Mouse (Mus musculus) embryonic facial prominence, embryonic 11.5 days (tissue): ENCODE results near the gene Pik3c2a. TPM values are rescaled to one million over a fixed set of nuclear protein-coding genes. Genes with fewer than 3 reads are reported as not detected.

Source experiments
- ATAC-seq: fragments of 200-750 bp; cut with Nextera tagmentation; replicated peaks from 2 replicates; pipeline ENCODE4 v1.8.0; 2017; ENCODE audit warnings: low read depth; ENCODE audit not compliant: insufficient number of reproducible peaks, low FRiP score, low TSS enrichment
- DNase-seq: peaks from one replicate; pipeline ENCODE4 v3.0.0-alpha.2; 2015; ENCODE audit warnings: low spot score
- H3K27ac ChIP-seq: fragments of 300-500 bp; sonication (generic); replicated peaks from 2 replicates; pipeline ENCODE4 v1.5.1; 2014; ENCODE audit warnings: mild to moderate bottlenecking, low read depth, low read length, control low read depth
- H3K27me3 ChIP-seq: fragments of 300-500 bp; sonication (generic); 2 replicates; pipeline ENCODE4 v1.6.1; 2014; ENCODE audit warnings: mild to moderate bottlenecking, low read length, moderate library complexity, mixed read lengths; ENCODE audit not compliant: control insufficient read depth, insufficient read depth
- H3K36me3 ChIP-seq: fragments of 300-500 bp; sonication (generic); replicated peaks from 2 replicates; pipeline ENCODE4 v1.6.1; 2014; ENCODE audit warnings: low read depth, mild to moderate bottlenecking, low read length, moderate library complexity, mixed read lengths; ENCODE audit not compliant: control insufficient read depth, insufficient read depth
- H3K4me1 ChIP-seq: fragments of 300-500 bp; sonication (generic); 2 replicates; pipeline ENCODE4 v1.6.1; 2014; ENCODE audit warnings: low read length, mixed read lengths; ENCODE audit not compliant: control insufficient read depth, insufficient read depth
- H3K4me2 ChIP-seq: fragments of 300-500 bp; sonication (generic); 2 replicates; pipeline ENCODE4 v1.6.1; 2014; ENCODE audit warnings: low read depth, mild to moderate bottlenecking, control low read depth, low read length, moderate library complexity
- H3K4me3 ChIP-seq: fragments of 300-500 bp; sonication (generic); 2 replicates; pipeline ENCODE4 v1.5.1; 2014; ENCODE audit warnings: low read depth, low read length, control low read depth
- H3K9ac ChIP-seq: fragments of 300-500 bp; sonication (generic); replicated peaks from 2 replicates; pipeline ENCODE4 v1.6.1; 2014; ENCODE audit warnings: mild to moderate bottlenecking, control low read depth, low read length
- H3K9me3 ChIP-seq: fragments of 300-500 bp; sonication (generic); replicated peaks from 2 replicates; pipeline ENCODE4 v1.6.1; 2016; ENCODE audit warnings: mild to moderate bottlenecking, low read length, inconsistent platforms, mixed read lengths; ENCODE audit not compliant: control insufficient read depth
- WGBS: fragments of 180-500 bp; shearing (Covaris S2); extraction: QIAGEN DNeasy Blood & Tissue Kit; methylation state at CpG from one replicate; pipeline ENCODE4 v1.1.7; 2014; 5-methylcytosine and 5-hydroxymethylcytosine counted together
- polyA plus RNA-seq: library from polyadenylated mRNA; unstranded; fragments of >200 nt; fragmentation: Nextera tagmentation; extraction: Ambion mirVana; gene quantifications from 2 replicates; pipeline ENCODE4 v1.2.1, GENCODE M21; 2014

Gene Pik3c2a
- polyA plus RNA-seq, 1 experiment from 2014 or later, result 28.6 TPM

DNA sequence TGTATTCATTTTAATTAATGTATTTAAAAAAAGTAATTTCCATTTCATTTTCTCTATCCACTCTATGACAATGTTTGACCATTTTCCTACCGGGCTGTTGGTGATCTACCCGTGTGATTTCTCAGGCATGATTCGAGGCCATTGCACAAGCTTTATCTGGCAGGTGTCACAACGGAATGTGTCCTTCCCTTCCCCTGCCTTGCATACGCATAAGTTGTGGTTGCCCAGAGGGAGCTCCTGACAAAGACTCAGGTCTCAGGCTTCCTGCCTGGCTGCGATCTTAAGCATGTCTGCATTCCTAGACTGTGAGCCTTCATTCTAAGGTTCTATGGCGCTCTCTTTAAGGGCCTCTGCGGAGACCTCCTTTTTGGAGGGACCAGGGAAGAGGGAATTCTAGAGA lies 18.9 kb upstream of the Pik3c2a start:
- no peak overlapping the region for H3K9ac ChIP-seq
- no peak overlapping the region for H3K4me3 ChIP-seq
- no peaks in the 10 kb centered on the region for H3K36me3 ChIP-seq
- DNase-seq (peak; percentile 15), ATAC-seq (no peak)
- no peak overlapping the region for H3K27ac ChIP-seq
- no peaks in the 10 kb centered on the region for H3K9me3 ChIP-seq
- WGBS, result 57% methylated on average over 8 of the region's 8 CpGs
- no peak overlapping the region for H3K4me2 ChIP-seq
- H3K27me3 ChIP-seq, result no peaks in the 10 kb centered on the region
- H3K4me1 ChIP-seq, result no peaks in the 10 kb centered on the region

DNA sequence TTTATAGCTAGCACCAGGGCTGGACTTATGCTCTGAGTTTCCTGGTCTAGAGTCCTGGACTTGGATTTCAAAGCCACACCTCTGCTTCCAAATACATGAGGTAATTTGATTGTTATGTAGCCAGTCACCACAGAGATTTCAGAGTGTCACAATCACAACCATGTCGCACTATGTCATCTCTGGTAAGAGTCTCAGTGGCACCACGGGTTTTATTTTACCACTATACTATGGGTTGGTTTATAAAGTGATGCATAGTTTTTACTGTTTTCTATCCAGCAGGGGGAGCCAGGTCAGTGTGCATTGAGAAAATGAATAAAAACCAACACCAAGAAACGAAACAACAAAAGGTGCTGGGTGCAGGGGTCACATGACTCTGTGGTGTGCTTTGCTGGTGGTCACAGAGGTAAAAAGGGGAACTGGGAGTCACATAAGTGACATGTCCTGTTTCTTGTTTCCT lies 15.8 kb upstream of the Pik3c2a start:
- ATAC-seq (no peak), DNase-seq (peak; percentile 56)
- Histone ChIP-seq H3K4me1 (no peaks in the 10 kb centered on the region), H3K27ac (no peak overlapping the region), H3K9ac (no peak overlapping the region), H3K36me3 (no peaks in the 10 kb centered on the region), H3K4me3 (no peak overlapping the region), H3K4me2 (no peak overlapping the region), H3K27me3 (no peaks in the 10 kb centered on the region), H3K9me3 (no peaks in the 10 kb centered on the region)
- 39% methylated on average over 3 of the region's 3 CpGs for WGBS

DNA sequence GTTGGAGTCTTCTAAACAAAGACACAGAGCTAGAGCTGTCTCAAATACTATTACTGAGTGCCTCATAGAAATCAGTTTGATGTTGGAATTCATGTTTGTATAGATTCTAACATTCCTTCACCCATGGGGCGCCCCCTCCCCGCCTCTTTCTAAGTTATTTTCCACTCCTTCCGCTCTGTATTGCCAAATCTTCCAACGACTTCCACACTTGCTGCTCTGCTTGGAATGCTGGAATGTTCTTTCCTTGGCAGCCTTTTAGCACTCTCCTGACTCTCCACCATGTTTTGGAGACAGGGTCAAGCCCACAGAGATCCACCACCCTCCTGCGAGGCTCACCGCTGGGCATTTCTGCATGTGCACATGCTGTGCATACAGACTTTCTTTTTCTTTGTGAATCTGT lies 14.1 kb upstream of the Pik3c2a start:
- 81% methylated on average over 6 of the region's 6 CpGs for WGBS
- no peaks in the 10 kb centered on the region for H3K27me3 ChIP-seq
- no peaks in the 10 kb centered on the region for H3K9me3 ChIP-seq
- H3K4me3 ChIP-seq, result no peak overlapping the region
- no peak overlapping the region for H3K4me2 ChIP-seq
- ATAC-seq (no peak), DNase-seq (no peak)
- no peak overlapping the region for H3K9ac ChIP-seq
- H3K36me3 ChIP-seq, result no peaks in the 10 kb centered on the region
- no peaks in the 10 kb centered on the region for H3K4me1 ChIP-seq
- no peak overlapping the region for H3K27ac ChIP-seq

DNA sequence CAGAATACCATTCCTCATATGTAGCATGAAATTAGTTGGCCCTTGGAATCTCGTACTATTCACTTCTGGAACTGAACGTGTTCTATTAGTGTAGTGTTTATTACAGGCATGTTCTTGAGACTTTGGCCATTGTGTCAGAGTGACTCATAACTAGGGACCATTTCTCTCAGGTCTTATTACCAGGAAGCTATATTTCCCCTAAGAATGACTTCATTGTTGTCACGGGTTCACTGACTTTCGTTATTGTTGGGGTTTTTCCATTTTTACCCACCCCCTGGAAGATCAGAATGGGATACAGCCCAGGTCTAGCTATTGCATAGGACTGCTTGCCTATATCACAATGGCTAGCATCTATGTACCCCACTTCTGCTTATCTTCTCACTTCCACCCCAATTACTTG lies 13.7 kb upstream of the Pik3c2a start:
- Histone ChIP-seq H3K36me3 (no peaks in the 10 kb centered on the region), H3K27ac (no peak overlapping the region), H3K4me2 (no peak overlapping the region), H3K4me3 (no peak overlapping the region), H3K4me1 (no peaks in the 10 kb centered on the region), H3K27me3 (no peaks in the 10 kb centered on the region), H3K9ac (no peak overlapping the region), H3K9me3 (no peaks in the 10 kb centered on the region)
- ATAC-seq, result no peak
- WGBS, result 76% methylated on average over 4 of the region's 4 CpGs
- no peak for DNase-seq

DNA sequence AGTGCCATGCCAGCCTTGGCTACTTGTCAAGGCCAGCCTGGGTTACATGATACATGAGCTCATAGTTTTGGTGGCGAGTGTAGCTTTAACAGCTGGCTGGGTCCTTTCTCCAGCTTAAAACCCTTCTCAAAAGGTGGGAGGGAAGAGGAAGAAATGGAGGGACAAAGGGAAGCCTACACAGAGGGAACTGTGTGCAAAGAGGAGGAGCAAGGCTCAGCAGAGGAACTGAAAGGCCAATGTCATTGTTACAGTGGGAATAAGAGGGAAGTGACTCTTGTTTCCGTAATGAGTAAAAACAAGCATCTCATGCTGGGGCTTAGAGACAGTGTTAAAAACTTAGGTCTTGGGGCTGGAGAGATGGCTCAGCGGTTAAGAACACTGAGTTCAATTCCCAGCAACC lies 3.4 kb upstream of the Pik3c2a start:
- DNase-seq (no peak), ATAC-seq (no peak)
- Histone ChIP-seq H3K9me3 (no peaks in the 10 kb centered on the region), H3K27me3 (no peaks in the 10 kb centered on the region), H3K4me3 (no peak overlapping the region), H3K4me2 (no peak overlapping the region), H3K27ac (no peak overlapping the region), H3K36me3 (no peaks in the 10 kb centered on the region), H3K4me1 (no peaks in the 10 kb centered on the region), H3K9ac (no peak overlapping the region)
- 81% methylated on average over 3 of the region's 3 CpGs for WGBS

DNA sequence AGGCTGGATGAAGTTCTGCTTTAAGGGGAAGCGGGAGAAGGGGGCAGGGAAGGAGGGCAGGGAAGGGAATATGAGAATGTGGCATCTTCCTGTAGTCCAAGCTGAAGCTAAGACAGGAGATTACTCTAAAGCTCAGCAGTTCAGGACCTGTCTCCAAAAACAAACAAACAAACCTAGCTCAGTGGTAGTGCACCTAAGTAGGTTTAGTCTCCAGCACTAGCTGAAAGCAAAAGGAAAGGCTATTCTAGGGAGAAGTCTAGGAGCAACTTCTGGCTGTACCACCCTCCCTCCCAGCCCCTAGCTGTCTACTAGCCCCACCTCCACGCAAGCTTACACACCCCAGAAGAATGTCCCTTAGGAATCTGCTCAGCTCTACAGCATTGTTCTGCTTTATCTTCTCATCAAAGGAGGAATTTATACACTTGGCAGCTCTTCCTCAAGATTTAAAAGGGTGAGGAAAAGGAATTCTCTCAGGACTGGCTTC lies 1.1 kb upstream of the Pik3c2a start:
- H3K4me2 ChIP-seq, result peak overlapping the region; percentile 89
- H3K4me3 ChIP-seq, result peak overlapping the region; percentile 92

DNA sequence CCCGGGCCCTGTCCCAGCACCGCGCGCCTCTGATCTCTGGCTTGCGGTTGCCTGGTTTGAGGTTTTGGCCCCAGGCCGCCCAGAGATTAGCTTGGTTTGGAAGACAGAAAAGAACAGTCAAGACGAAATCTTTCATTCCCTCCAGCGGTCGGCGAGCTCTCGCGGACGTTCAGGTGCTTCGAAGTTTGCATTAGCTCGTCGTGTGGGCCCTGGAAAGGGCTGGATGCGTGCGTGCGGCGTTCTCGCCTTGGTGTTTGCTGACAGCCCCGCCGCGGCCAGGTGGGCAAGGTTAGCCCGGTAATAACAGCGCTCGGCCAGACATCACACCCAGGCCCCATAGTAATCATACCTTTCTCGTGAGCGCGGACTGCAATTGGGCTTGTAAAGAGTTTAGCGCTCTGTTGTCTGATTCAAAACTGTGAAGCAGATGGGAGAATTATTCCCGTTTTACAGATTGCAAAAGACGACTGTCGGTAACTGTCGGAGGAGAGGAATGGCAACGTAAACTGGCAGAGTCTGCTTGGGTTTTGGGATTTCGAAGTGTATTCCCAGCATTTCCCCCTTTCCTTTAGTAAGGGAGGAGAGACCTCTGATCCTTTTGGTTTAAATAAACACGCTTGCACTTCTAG lies 562 bp upstream of the Pik3c2a start:
- no peaks in the 10 kb centered on the region for H3K27me3 ChIP-seq
- H3K36me3 ChIP-seq, result no peaks in the 10 kb centered on the region
- H3K4me3 ChIP-seq, result peak overlapping the region; percentile 92
- peak overlapping the region; percentile 93 for H3K9ac ChIP-seq
- ATAC-seq, result peak; percentile 49
- WGBS, result under 1% methylated on average over 38 of the region's 38 CpGs
- peak; percentile 68 for DNase-seq
- H3K9me3 ChIP-seq, result no peaks in the 10 kb centered on the region
- peak overlapping the region; percentile 89 for H3K4me2 ChIP-seq
- no peaks in the 10 kb centered on the region for H3K4me1 ChIP-seq
- peak overlapping the region; percentile 92 for H3K27ac ChIP-seq

More for the DNA sequence above, 1.1 kb upstream of the Pik3c2a start:
- Histone ChIP-seq H3K4me1 (no peaks in the 10 kb centered on the region), H3K27ac (no peak overlapping the region), H3K27me3 (no peaks in the 10 kb centered on the region), H3K9me3 (no peaks in the 10 kb centered on the region), H3K9ac (peak overlapping the region; percentile 93; the same call in 1 of the 2 replicates), H3K36me3 (no peaks in the 10 kb centered on the region)
- WGBS, result 6% methylated on average over 2 of the region's 2 CpGs
- DNase-seq (peak; percentile 29), ATAC-seq (no peak)

DNA sequence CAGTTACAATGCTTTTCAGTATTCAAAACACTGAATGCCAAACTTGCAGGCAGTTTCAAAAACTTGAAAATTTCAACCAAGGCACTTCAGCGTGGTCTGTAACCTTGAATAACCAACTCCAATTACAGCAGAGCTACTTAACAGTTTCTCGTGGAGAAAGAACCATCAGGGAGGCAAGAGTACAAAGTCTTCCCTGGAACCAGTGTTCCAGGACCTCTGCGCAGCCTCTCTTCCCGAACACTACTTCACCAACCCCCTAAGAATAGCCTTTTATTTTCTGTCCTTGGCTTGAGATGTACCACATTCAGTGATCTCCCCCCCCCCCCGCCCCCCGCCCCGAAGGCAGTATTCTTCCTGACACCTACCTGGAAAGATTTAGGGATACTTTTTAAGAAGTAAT lies 1.0 kb downstream of the Pik3c2a start:
- H3K4me1 ChIP-seq, result no peaks in the 10 kb centered on the region
- H3K9ac ChIP-seq, result peak overlapping the region; percentile 93
- WGBS, result 4% methylated on average over 7 of the region's 7 CpGs
- H3K36me3 ChIP-seq, result no peaks in the 10 kb centered on the region; the same call in 1 of the 2 replicates
- no peaks in the 10 kb centered on the region for H3K9me3 ChIP-seq
- peak overlapping the region; percentile 77 for H3K4me2 ChIP-seq
- no peak overlapping the region for H3K27ac ChIP-seq
- DNase-seq, result no peak
- no peak for ATAC-seq
- H3K27me3 ChIP-seq, result no peaks in the 10 kb centered on the region
- peak overlapping the region; percentile 92 for H3K4me3 ChIP-seq
